Mouse (Mus musculus) urinary bladder, postnatal 36 days (tissue): ENCODE measurements around the gene Knop1.

Experiments
- DNase-seq, 2 experiments: peaks; one replicate each; pipeline ENCODE4 v3.0.0; 2022; ENCODE audit warnings: low spot score in 2 of 2, mixed read lengths in 1 of 2

Knop1 gene

DNA sequence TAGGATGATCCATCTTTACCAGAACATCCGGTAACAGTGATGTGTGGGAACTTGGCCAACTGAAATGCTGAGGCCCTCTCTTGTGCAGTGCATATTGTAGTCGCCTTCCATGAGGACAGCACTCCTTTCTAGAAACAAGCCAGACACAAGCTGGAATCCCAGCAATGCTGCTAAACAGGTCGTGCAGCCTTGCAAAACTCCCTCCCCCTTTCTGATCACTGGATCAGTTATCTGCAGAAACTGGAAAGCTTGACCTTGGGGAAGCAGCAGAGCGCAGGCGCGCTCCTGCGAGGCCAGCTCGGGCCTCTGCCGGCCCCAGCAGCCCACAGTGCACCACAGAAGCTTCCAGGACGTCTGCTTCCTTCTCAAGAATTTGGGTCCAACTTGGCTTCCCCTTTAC lies 7.3 kb downstream of the Knop1 start:
- peak; percentile 51 to 55 for DNase-seq

GRCm38 (mm10) chr7:118846329-118846728 lies 9.7 kb downstream of the Knop1 start:
- DNase-seq = no peak

GRCm38 (mm10) chr7:118845141-118845540 lies 10.9 kb downstream of the Knop1 start:
- DNase-seq = peak in 1 of 2 experiments; percentile 20

GRCm38 (mm10) chr7:118842938-118843337 lies 13.1 kb downstream of the Knop1 start:
- DNase-seq = no peak

GRCm38 (mm10) chr7:118841796-118842195 lies 14.3 kb downstream of the Knop1 start:
- DNase-seq = no peak

- DNase-seq = no peak
Measured at GRCm38 (mm10) chr7:118841030-118841745, 14.9 kb downstream of the Knop1 start.

DNA sequence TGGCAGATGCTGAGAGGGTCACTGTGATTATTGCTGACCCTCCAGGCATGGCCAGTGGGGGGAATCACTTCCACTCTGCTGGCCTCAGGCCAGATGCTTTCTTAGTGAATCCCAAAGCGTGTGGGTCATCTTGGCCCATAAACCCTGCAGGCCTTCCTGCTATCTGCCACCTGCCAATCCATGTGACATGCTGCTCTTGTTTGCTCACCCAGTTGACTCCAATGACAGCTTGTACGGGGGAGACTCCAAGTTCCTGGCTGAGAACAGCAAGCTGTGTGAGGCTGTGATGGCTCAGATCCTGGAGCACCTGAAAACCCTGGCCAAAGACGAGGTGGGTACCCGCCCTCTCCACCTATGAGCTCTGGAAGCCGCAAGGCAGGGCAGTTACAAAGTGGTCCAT lies 18.2 kb downstream of the Knop1 start:
- no peak for DNase-seq

GRCm38 (mm10) chr7:118827975-118828416 lies 28.1 kb downstream of the Knop1 start:
- no peak for DNase-seq

DNA sequence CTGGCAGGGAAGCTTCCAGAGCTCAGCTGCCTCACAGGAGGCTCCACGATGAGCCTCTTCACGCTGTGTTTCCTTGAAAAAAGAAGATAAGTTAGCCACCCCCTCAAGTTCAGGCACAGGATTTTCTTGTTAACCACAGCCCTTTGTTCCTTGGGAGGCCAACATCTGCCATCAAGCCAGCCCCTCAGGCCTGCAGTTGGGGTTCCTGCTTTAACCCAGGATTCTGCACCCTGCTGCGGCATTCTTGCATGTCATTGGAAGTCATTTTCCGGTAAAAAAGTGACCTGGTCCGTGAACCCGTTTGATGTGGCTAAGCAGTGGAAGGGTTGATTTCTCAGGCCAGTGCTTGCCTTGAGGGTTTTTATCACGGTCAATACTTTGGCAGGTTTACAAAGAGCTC lies 31.6 kb downstream of the Knop1 start:
- no peak for DNase-seq

- no peak for DNase-seq
Measured at GRCm38 (mm10) chr7:118821887-118822556, 34.0 kb downstream of the Knop1 start.

GRCm38 (mm10) chr7:118821356-118821755 lies 34.7 kb downstream of the Knop1 start:
- DNase-seq = no peak

DNA sequence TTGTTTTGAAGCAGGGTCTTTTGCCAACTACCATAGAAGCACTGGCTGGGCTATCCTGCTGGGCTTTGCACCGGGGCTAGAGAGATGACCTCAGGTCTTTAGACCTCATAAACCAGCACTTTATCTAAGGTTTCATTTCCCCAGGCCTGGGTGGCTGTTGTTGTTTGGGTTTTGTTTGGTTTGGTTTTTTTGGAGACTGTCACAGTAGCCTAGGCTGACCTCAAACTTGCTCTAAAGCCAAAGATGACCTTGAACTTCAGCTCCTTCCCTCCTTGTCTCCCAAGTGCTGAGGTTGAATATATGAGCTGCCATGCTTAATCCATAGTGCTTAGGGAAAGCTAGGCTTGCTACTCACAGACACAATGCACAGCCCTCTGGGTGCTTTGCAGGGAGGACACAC lies 36.4 kb downstream of the Knop1 start:
- no peak for DNase-seq

DNA sequence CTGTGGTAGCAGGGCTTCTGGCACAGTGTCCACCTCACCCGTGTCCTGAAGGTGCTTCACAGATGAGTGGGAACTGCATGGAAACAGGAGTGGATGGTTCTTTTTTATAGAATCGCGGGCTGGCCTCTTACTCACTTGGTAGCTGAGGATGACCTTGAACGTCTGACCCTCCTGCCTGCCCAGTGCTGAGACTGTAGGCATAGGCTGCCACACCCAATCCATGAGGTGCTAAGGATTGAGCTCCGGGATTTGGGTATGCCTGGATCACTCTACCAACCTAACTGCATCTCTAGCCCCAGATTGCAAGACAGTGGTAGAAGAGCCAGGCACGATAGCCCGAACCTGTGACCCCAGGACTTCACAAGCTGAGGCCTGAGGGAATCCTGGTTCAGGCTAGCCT lies 38.3 kb downstream of the Knop1 start:
- DNase-seq = no peak

- no peak for DNase-seq
Measured at GRCm38 (mm10) chr7:118816275-118816674, 39.8 kb downstream of the Knop1 start.

DNA sequence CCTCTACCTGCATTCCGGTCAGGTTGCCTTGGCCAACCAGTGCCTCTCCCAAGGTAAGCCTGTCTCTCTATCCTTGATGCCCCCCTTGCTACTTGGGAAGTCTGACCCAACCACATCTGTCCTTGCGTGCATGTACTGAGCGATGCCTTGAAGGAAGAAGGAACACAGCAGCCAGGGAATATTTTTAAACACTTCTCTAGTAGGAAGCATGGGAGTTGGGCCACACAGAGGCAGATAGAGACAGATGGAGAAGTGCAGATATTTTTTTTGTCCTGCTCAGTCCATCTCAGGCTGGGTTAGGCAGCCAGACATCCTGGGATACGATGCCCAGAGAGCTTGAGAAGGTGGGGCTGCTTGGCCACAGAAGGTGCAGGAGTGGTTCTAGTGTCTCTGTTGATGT lies 42.5 kb downstream of the Knop1 start:
- DNase-seq = no peak

GRCm38 (mm10) chr7:118811407-118812106 lies 44.5 kb downstream of the Knop1 start:
- DNase-seq = peak in 1 of 2 experiments; percentile 20

DNA sequence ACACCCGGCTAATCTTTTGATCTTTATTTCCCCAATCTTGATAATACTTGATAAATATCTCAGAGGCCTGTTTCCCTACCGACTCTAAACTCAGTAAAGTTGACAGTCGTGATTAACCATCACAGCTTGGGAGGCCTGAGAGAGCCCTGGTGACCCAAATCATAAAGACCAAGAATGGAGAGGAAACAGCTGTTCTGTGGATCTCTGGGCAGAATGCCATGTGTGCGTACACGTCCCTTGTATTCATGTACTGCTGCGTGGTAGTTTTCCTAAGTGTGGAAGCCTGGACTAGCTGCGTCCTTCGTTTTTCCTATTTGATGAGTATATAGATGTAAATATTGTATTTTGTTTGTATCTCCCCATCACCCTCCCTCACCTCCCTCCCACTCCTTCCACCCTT lies 48.2 kb downstream of the Knop1 start:
- DNase-seq = no peak

GRCm38 (mm10) chr7:118806631-118807411 lies 49.2 kb downstream of the Knop1 start:
- no peak for DNase-seq

GRCm38 (mm10) chr7:118803425-118803824 lies 52.6 kb downstream of the Knop1 start:
- DNase-seq = no peak

DNA sequence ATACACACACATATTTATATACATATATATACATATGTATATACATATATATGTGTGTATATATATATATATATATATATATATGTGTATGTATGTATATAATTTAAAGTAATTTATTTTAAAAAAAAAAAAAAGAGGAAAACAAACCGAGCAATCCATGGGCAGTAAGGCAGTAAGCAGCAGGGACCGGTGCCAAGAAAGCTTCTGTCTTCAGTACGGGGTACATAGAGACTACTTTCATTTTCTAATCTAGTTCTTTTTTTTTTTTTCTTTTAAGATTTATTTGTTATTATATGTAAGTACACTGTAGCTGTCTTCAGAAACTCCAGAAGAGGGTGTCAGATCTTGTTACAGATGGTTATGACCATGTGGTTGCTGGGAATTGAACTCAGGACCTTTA lies 54.3 kb downstream of the Knop1 start:
- DNase-seq = no peak

DNA sequence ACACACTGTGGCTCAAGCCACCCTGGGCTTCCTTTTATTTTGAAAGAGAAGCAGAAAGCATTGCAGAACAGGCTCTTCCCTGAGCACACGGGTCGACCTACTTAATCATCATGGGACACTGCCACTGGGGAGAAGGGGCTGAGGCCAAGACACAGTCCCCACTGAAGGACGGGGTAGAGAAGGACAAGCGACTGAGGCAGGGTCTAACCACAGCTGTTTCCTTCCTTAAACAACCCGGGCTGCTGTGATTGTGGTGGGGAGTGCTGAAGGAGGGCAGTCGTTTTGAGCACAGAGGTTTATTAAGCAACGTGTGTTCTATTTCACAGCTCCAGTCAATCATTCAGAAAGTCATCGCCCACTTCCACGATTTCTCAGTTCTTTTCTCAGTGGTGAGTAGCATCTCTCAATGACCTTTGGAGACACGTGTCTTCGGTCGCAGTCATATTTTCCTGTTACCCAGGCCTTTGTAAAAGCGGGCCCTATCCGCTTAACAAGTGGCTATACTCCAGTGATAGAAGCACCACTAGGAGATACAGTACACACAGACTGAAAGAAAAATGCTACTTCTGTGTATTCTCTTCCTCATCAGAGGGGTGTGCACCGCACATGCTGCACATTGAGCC lies 55.8 kb downstream of the Knop1 start:
- DNase-seq = no peak
